Mouse (Mus musculus): ENCODE data around the gene Ugt1a6a. TPM values are rescaled to one million over a fixed set of nuclear protein-coding genes. Genes with fewer than 3 reads are reported as not detected.

Gene Ugt1a6a
- polyA plus RNA-seq, 1 experiment from 2014 or later = 4.4 TPM

GRCm38 (mm10) chr1:88253106-88253505, 118.5 kb downstream of the Ugt1a6a start:
- WGBS = 78% methylated on average over 8 of the region's 8 CpGs
- no peaks in the 10 kb centered on the region for H3K27me3 ChIP-seq
- H3K36me3 ChIP-seq = no peaks in the 10 kb centered on the region
- peaks cover 67% of the 10 kb centered on the region for H3K9me3 ChIP-seq
- H3K4me1 ChIP-seq = no peaks in the 10 kb centered on the region
- no peak overlapping the region for H3K27ac ChIP-seq (replicated peaks)
- no peak for ATAC-seq (replicated peaks)
- H3K4me2 ChIP-seq (replicated peaks) = no peak overlapping the region
- H3K4me3 ChIP-seq = no peak overlapping the region
- no peak overlapping the region for H3K9ac ChIP-seq (replicated peaks)

GRCm38 (mm10) chr1:88253540-88253939, 118.9 kb downstream of the Ugt1a6a start:
- ATAC-seq (replicated peaks) = no peak

DNA sequence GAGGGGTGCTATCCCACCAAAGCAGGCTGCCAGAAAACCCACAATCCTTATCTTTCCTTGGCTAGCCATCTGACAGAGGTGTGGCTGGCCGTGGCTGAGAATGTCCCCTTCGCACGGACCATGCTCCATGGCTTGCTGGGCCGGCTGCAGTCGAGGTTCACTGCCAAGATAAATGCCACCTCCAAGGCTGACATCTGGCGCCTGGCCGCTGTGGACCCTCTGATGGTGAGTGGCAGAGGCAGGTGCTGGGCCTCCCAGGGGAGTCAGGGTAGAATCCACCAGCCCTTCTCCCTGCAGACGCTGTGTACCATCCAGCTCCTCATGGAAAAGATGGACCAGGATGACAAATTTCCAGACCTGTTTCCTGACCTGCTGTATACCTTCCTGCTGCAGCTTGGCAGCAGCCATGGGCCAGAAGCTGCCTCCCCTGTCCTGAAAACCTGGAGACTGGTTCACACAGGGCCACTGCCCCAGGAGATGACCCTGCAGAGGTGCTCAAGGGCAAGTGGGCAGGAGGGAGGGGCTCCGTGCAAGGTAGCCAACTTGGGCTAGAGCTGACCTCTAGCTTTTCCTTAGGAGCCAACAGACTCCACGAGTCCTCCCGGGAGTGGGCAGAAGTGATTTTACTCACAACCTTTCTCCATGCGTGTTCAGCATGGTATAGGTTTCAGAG, 120.3 kb downstream of the Ugt1a6a start:
- H3K36me3 ChIP-seq = 0 out of 2 replicates have a peak, but pooled peaks cover 4% of the 10 kb centered on the region
- ATAC-seq (replicated peaks) = no peak

More at GRCm38 (mm10) chr1:88253540-88253939, 118.9 kb downstream of the Ugt1a6a start:
- no peak overlapping the region for H3K4me3 ChIP-seq
- H3K27ac ChIP-seq (replicated peaks) = no peak overlapping the region
- no peak overlapping the region for H3K9ac ChIP-seq (replicated peaks)
- H3K27me3 ChIP-seq = no peaks in the 10 kb centered on the region
- H3K36me3 ChIP-seq = no peaks in the 10 kb centered on the region
- WGBS = 71% methylated on average over 6 of the region's 6 CpGs
- H3K4me2 ChIP-seq (replicated peaks) = no peak overlapping the region
- peaks cover 65% of the 10 kb centered on the region for H3K9me3 ChIP-seq
- H3K4me1 ChIP-seq = no peaks in the 10 kb centered on the region

GRCm38 (mm10) chr1:88255466-88255857, 120.9 kb downstream of the Ugt1a6a start:
- Histone ChIP-seq H3K27me3 (no peaks in the 10 kb centered on the region), H3K4me2 (replicated peaks) (no peak overlapping the region), H3K9me3 (peaks cover 48% of the 10 kb centered on the region), H3K27ac (replicated peaks) (no peak overlapping the region), H3K4me3 (no peak overlapping the region), H3K36me3 (peaks cover 8% of the 10 kb centered on the region; the same call in 1 of the 2 replicates), H3K9ac (replicated peaks) (no peak overlapping the region), H3K4me1 (no peaks in the 10 kb centered on the region)
- 61% methylated on average over 2 of the region's 2 CpGs for WGBS
- ATAC-seq (replicated peaks) = no peak

More for the DNA sequence above, 120.3 kb downstream of the Ugt1a6a start:
- Histone ChIP-seq H3K4me2 (replicated peaks) (no peak overlapping the region), H3K9me3 (peaks cover 53% of the 10 kb centered on the region), H3K9ac (replicated peaks) (no peak overlapping the region), H3K27me3 (no peaks in the 10 kb centered on the region), H3K4me1 (no peaks in the 10 kb centered on the region), H3K27ac (replicated peaks) (no peak overlapping the region), H3K4me3 (no peak overlapping the region)
- 90% methylated on average over 12 of the region's 12 CpGs for WGBS

GRCm38 (mm10) chr1:88255989-88256754, 121.6 kb downstream of the Ugt1a6a start:
- H3K4me3 ChIP-seq = no peak overlapping the region
- H3K36me3 ChIP-seq = peaks cover 11% of the 10 kb centered on the region
- H3K27me3 ChIP-seq = no peaks in the 10 kb centered on the region
- no peak for ATAC-seq (replicated peaks)
- peaks cover 43% of the 10 kb centered on the region for H3K9me3 ChIP-seq
- no peaks in the 10 kb centered on the region for H3K4me1 ChIP-seq
- WGBS = 82% methylated on average over 13 of the region's 13 CpGs
- H3K27ac ChIP-seq (replicated peaks) = no peak overlapping the region
- H3K4me2 ChIP-seq (replicated peaks) = no peak overlapping the region
- H3K9ac ChIP-seq (replicated peaks) = no peak overlapping the region

DNA sequence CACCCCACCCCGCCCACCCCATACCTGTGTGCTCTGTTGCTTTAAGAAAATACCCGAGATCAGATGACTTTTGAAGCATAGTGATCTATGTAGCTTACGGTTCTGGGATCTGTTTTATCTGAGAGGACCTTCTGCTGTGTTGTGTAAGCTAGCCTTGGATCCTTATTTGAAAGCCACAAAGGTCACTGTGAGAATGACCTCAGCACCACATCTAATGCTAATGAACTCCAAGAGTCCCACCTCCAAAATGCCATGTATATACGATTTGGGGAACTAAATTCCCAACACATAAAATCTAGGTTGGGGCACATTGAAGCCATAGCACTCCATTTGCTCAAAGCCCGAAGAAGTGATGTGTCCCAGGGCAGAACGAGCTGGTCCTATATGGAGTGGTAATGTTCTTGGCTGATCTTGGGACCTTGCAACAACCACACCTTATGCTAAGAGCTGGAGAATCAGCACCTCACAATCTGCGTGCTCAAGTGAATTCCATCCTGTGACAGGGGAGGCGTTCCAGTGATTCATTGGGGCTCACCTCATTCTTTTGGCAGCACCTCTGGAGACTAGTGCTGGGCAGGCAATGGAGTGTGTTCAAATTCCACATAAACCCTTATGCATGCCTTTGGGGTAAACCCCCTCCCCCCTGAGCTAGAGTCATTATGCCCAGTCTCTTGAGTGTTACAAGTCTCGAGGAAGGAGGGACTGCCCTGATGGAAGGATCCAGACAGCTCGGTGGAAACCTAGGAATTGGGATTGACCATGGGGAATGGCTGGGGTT, 122.5 kb downstream of the Ugt1a6a start:
- H3K9ac ChIP-seq (replicated peaks) = no peak overlapping the region
- H3K9me3 ChIP-seq = peaks cover 41% of the 10 kb centered on the region
- H3K4me2 ChIP-seq (replicated peaks) = no peak overlapping the region
- no peak overlapping the region for H3K27ac ChIP-seq (replicated peaks)
- no peak for ATAC-seq (replicated peaks)
- no peaks in the 10 kb centered on the region for H3K27me3 ChIP-seq
- WGBS = 82% methylated on average over 10 of the region's 10 CpGs
- no peak overlapping the region for H3K4me3 ChIP-seq
- H3K36me3 ChIP-seq = peaks cover 19% of the 10 kb centered on the region
- no peaks in the 10 kb centered on the region for H3K4me1 ChIP-seq

GRCm38 (mm10) chr1:88257681-88258080, 123.1 kb downstream of the Ugt1a6a start:
- H3K27ac ChIP-seq (replicated peaks) = no peak overlapping the region
- H3K27me3 ChIP-seq = no peaks in the 10 kb centered on the region
- no peaks in the 10 kb centered on the region for H3K4me1 ChIP-seq
- 82% methylated on average over 6 of the region's 6 CpGs for WGBS
- ATAC-seq (replicated peaks) = no peak
- no peak overlapping the region for H3K4me2 ChIP-seq (replicated peaks)
- H3K9me3 ChIP-seq = peaks cover 35% of the 10 kb centered on the region
- no peak overlapping the region for H3K4me3 ChIP-seq
- peaks cover 25% of the 10 kb centered on the region for H3K36me3 ChIP-seq
- no peak overlapping the region for H3K9ac ChIP-seq (replicated peaks)

DNA sequence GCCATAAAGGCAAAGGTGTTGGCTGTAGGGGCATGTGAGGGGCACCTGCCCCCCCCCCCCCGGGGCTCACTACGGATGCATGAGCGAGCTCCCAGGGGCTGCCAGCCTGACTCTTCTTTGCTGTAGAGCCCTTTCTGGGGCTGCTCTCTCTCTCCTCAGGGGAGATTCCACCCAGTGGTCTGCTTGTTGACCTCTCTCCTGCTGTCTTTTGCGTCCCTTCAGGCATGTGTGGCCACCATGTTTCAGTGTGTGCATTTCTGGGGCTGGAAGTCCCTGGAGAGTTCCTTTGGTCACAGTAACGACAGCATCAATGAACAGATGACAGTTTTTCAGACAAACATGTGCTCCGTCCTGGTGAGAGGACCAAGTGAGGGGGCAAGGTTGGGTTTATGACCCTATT, 123.8 kb downstream of the Ugt1a6a start:
- Histone ChIP-seq H3K9ac (replicated peaks) (no peak overlapping the region), H3K36me3 (peaks cover 32% of the 10 kb centered on the region), H3K27ac (replicated peaks) (no peak overlapping the region), H3K27me3 (no peaks in the 10 kb centered on the region), H3K4me1 (no peaks in the 10 kb centered on the region), H3K9me3 (peaks cover 32% of the 10 kb centered on the region), H3K4me2 (replicated peaks) (no peak overlapping the region), H3K4me3 (no peak overlapping the region)
- no peak for ATAC-seq (replicated peaks)
- WGBS = 74% methylated on average over 6 of the region's 6 CpGs

- peaks cover 27% of the 10 kb centered on the region for H3K9me3 ChIP-seq
- no peak overlapping the region for H3K27ac ChIP-seq (replicated peaks)
- H3K4me1 ChIP-seq = no peaks in the 10 kb centered on the region
- no peak overlapping the region for H3K4me3 ChIP-seq
- peak; percentile 2 for ATAC-seq (replicated peaks)
- H3K4me2 ChIP-seq (replicated peaks) = no peak overlapping the region
- H3K27me3 ChIP-seq = no peaks in the 10 kb centered on the region
- H3K9ac ChIP-seq (replicated peaks) = no peak overlapping the region
- H3K36me3 ChIP-seq = peaks cover 39% of the 10 kb centered on the region
- WGBS = 81% methylated on average over 8 of the region's 8 CpGs
Observed at GRCm38 (mm10) chr1:88258881-88259642, 124.5 kb downstream of the Ugt1a6a start.

GRCm38 (mm10) chr1:88259643-88260024, 125.0 kb downstream of the Ugt1a6a start:
- Histone ChIP-seq H3K9ac (replicated peaks) (no peak overlapping the region), H3K36me3 (peaks cover 45% of the 10 kb centered on the region), H3K4me3 (no peak overlapping the region), H3K9me3 (peaks cover 23% of the 10 kb centered on the region), H3K4me1 (no peaks in the 10 kb centered on the region), H3K4me2 (replicated peaks) (no peak overlapping the region), H3K27ac (replicated peaks) (no peak overlapping the region), H3K27me3 (no peaks in the 10 kb centered on the region)
- ATAC-seq (replicated peaks) = peak; percentile 4; the same call in 1 of the 2 replicates
- WGBS = 82% methylated on average over 4 of the region's 4 CpGs

DNA sequence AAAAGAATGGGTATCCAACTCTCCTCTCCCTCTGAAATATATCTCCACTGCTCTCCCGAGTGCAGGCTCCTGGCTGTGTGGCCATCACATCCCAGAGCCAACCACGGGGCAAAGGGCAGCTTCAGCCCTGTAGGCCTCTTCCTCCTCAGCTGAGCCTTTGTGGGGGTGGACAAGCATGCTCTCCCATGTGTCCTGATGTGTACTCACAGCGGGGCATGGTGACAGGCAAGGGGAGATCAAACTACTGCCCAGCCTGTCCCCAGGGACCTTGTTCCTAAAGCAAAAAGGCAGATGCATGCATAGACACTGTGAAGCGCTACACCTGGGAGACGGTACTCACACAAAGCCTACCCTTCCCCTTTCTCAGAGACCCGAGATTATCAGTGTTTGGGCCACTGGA, 125.5 kb downstream of the Ugt1a6a start:
- Histone ChIP-seq H3K4me3 (no peak overlapping the region), H3K9ac (replicated peaks) (no peak overlapping the region), H3K4me2 (replicated peaks) (no peak overlapping the region), H3K27ac (replicated peaks) (no peak overlapping the region), H3K4me1 (no peaks in the 10 kb centered on the region), H3K9me3 (peaks cover 18% of the 10 kb centered on the region), H3K36me3 (peaks cover 49% of the 10 kb centered on the region), H3K27me3 (no peaks in the 10 kb centered on the region)
- ATAC-seq (replicated peaks) = peak; percentile 1; the same call in 1 of the 2 replicates
- 86% methylated on average over 6 of the region's 6 CpGs for WGBS

Measured in forebrain, embryonic 15.5 days (tissue).